8 mouse cellular contexts compared by ENCODE assay signal in the genomic region with DNA sequence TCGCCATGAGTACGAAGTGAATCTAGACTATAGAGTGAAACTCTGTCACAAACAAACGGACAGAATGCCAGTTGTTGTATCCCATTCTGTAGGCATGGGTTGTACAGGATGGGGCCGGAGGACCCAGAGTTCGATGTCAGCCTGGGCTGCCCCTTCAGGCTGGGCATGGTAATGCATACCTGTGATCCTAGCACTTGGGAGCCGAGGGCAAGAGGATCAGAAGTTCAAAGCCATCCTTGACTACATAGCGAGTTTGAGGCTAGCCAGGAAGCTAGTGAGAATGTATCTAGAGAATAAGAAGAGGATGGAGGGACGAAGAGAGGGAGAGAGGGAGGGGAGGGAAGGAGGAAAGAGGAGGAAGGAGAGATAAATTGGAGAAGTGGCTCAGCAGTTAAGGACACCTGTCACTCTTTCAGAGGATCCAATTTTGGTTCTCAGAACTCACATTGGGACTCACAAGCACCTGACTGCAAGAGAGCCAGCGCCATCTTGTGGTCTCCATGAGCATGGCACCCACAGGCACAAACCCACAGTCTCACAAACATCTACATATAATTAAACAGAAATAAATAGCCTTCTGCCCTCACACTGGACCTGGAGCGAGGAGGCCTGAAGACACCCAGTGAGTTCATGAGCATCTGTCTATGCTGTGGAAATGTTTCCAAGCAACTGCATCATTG. TPM values are rescaled to one million over a fixed set of nuclear protein-coding genes. Genes with fewer than 3 reads are reported as not detected.
A peak's percentile ranks its signal among the peaks of the same experiment; 100 is the strongest.
DNase-seq lines count a peak whose midpoint lies in the region.

No protein-coding gene starts in this region.

- peak; percentile 46 to 71 for DNase-seq in heart, adult 18-20 months
- no peak for DNase-seq in heart, adult 8-10 months (ENCODE audit: low spot score)
- peak; percentile 67 for DNase-seq in urinary bladder, postnatal 14 days (ENCODE audit: low spot score)
- DNase-seq in urinary bladder, adult 2 months (ENCODE audit: low spot score) = no peak
- DNase-seq in cerebellum, postnatal 36 days = peak; percentile 62 to 73
- peak; percentile 84 for DNase-seq in kidney, adult 9 months
- peak; percentile 52 to 70 for DNase-seq in lung, postnatal 4 days
- DNase-seq in thymus, adult 18-20 months = peak; percentile 22 to 43

RNA-seq across cellular contexts. Expression of a gene that starts 18.6 kb away (rescaled TPM):
- 1 to 10 TPM in 1 of 2 experiments, under 1 TPM in 1; 0.74 to 1.5 TPM for total RNA-seq in heart, adult 18-20 months (2021)
- 1 to 10 TPM in 1 of 4 experiments, under 1 TPM in 3; 0.65 to 1.2 (median 0.80) TPM for total RNA-seq in heart, adult 8-10 months (2022)
- 0.58 and 0.77 TPM in 2 replicates for polyA plus RNA-seq in urinary bladder, adult 2 months (2012; rRNA removed)

RNA-seq across cellular contexts. Expression of a gene that starts 39.8 kb away (rescaled TPM):
- 1,000 to 10,000 TPM; 1,306 to 1,321 TPM for total RNA-seq in heart, adult 18-20 months (2021)
- 1,000 to 10,000 TPM; 1,268 to 1,360 (median 1,315) TPM for total RNA-seq in heart, adult 8-10 months (2022)
- 1,531 and 1,599 TPM in 2 replicates for polyA plus RNA-seq in urinary bladder, adult 2 months (2012; rRNA removed)

Comparison
In these comparisons a context has a peak if more than half of its experiments do, and no peak if none do; other contexts are left out.
1. DNase-seq: peak in heart, adult 18-20 months (2 of 2), urinary bladder, postnatal 14 days (single experiment), cerebellum, postnatal 36 days (2 of 2), kidney, adult 9 months (single experiment), lung, postnatal 4 days (2 of 2) and thymus, adult 18-20 months (2 of 2); none in heart, adult 8-10 months (single experiment) and urinary bladder, adult 2 months (single experiment).